Mouse (Mus musculus): ENCODE results near the gene Nkx1-1. TPM values are rescaled to one million over a fixed set of nuclear protein-coding genes. Genes with fewer than 3 reads are reported as not detected.

Gene Nkx1-1
- polyA plus RNA-seq, 1 experiment, result not detected

DNA sequence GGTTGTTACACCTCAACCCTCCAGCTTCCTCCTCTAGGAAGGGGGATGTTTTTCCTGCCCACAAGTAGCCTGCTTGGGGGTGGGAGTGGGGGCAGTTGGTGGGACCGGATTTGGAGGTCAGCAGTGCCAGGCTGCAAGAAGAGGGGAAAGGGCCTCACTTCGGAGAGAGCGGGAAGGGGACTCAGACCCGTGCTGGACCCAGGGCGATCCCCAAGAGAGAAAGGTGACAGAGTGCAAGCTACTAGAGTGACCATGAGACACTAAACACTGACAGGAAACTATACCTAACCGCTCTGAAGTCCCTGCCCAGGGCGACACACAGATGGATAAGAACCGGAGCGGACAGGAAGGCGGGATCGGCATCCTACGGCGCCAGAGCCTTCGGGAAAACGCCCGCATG, 3.7 kb downstream of the Nkx1-1 start:
- no peak for DNase-seq (ENCODE audit: low read depth, low spot score)
- 8% methylated on average over 16 of the region's 16 CpGs for WGBS

DNA sequence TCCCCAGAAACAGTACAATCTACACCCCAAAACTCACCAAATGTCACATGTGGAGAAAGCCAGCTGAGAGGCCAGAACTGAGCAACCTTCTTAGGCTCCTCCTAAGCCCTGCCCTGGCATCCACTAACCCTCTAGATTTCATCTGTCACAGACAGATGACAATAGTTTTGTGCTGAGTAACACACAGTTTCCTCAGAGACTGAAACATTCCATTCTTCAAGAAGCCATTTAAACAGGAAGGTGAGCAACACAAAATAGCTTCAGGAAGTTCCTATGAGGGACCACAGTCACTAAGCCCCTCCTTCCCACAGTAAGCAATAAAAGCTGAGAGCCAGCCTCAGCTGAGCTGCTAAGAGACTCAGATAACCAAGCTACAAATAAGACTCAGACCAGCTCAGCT, 6.3 kb downstream of the Nkx1-1 start:
- DNase-seq (ENCODE audit: low read depth, low spot score), result no peak

DNA sequence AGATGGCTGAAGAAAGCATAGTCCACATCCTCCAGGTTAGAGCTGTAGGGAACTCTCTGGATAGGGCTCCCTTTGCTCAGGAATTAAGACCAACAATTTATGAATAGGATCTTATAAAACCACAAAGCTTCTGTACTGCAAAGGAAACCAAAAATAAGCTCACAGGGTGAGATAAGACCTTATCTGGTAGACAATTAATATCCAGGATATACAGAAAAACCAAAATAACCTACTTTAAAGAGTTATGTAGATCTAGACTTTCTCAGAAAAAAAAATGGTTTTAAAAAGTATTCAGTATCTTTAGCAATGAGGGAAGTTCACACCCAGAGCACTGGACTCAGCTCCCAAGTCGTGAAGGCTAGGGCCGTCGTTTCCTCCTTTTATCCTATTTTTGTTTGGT, 13.5 kb downstream of the Nkx1-1 start:
- no peak for DNase-seq (ENCODE audit: low read depth, low spot score)
- WGBS, result 45% methylated on average over 3 of the region's 3 CpGs

DNA sequence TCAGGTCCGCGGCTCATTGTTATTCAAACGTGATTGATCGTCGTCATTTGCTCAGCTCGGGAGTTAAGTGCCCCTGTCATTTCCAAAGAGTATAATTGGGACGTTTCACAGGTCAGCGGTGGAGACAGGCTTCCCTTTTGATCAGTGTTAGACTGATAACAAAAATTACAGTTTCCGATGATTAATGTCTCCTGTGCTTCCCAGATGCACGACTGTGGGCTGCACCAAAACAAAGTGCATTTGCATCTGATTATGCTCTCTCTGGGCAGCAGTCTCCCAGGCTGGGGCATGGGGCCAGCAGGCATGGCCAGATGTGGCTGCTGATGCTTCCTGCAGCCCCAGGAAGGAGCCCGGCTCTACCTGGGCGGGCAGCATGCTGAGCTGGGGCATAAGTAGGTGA, 33.0 kb downstream of the Nkx1-1 start:
- whole genome bisulfite sequencing, result 76% methylated on average over 12 of the region's 12 CpGs
- no peak for DNase-seq (ENCODE audit: low read depth, low spot score)

DNA sequence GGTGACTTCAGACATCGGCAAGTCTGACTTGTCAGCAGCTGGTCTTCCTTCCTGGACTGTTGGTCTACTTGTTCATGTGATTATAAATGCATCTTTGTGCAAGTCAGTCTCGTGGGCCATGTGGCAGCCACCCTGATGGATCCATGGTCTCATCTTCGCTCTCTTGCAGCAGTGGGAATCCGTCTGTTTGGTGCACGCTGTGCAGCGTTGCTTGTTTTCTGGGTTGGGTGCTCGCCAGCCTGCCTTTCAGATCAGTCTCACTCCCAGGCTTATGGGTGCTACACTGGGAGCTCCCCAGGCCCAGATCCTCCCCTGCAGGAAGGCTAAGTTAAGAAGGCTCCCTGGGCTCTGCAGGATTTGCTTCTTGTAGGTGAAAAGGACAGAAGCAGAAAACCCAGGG, 36.9 kb downstream of the Nkx1-1 start:
- DNase-seq (ENCODE audit: low read depth, low spot score), result no peak
- WGBS, result 86% methylated on average over 7 of the region's 7 CpGs

DNA sequence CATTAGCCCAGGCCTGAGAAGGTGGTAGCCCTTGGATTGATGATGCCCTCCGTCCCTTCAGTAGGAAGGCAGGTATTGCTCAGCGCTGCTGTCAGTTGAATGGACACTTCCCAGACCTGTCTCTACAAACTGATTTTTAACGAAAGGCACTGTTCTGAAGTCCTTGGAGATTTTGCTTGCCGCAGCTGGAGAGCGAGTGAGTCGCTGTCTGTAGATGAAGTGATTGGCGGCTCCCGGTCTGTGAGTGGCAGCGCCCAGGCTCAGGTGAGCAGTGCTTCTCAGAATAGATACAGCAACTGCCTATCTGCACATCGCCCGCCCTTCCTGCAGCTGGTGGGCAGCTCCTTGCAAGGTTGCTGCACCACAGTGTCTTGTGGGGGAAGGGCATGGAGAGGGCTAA, 38.1 kb downstream of the Nkx1-1 start:
- no peak for DNase-seq (ENCODE audit: low read depth, low spot score)
- WGBS, result 95% methylated on average over 11 of the region's 11 CpGs

DNA sequence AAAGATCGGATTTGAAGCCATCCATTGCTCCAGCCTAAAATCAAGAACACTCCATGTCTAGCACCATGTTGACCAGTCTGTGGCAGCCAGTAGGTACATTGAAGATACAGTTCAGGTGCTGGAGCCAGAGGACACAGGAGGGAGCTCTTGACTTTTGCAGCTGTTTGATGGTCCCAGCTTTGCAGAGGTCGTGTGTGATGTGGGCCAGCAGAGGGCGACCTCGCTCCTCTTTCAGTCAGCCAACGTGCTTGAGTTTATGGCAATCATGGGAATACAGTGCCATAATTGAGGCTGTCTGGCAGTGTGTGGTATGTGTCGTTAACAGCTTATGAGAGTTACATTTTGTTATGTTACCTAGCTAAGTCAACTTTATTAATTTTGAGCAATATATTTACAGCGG, 40.0 kb downstream of the Nkx1-1 start:
- DNase-seq (ENCODE audit: low read depth, low spot score), result peak; percentile 32
- WGBS, result 20% methylated on average over 7 of the region's 7 CpGs

DNA sequence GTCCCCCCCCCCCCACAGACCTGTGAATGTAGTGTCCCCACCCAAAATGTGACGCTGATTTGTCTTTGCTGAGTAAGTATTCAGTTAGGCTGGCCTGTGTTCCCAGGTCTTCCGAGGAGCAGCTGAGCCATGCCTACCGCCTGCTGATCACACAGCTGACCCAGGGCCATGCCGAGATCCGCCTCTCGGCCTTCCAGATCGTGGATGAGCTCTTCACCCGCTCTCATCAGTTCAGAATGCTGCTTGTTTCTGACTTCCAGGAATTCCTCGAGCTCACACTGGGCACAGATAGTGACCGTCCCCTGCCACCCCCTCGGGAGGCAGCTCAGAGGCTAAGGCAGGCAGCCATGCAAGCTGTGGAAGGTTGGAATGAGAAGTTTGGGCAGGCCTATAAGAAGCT, 46.2 kb downstream of the Nkx1-1 start:
- DNase-seq (ENCODE audit: low read depth, low spot score), result no peak
- 89% methylated on average over 11 of the region's 11 CpGs for WGBS

Other genes with a start within 250 kb of the Nkx1-1 start
- gene Spon2, start 215.5 kb downstream of the Nkx1-1 start, polyA plus RNA-seq (2012; rRNA removed), result 53.9 and 56.0 TPM in 2 replicates
- gene Ctbp1, start 159.0 kb downstream of the Nkx1-1 start, polyA plus RNA-seq (2012; rRNA removed), result 276 and 349 TPM in 2 replicates
- 104 and 125 TPM in 2 replicates for gene Maea, start 98.5 kb downstream of the Nkx1-1 start, polyA plus RNA-seq (2012; rRNA removed)
- gene Uvssa, start 55.4 kb downstream of the Nkx1-1 start, polyA plus RNA-seq (2012; rRNA removed), result 0.98 and 4.4 TPM in 2 replicates
- 23.5 and 24.4 TPM in 2 replicates for gene Fam53a, start 195.7 kb upstream of the Nkx1-1 start, polyA plus RNA-seq (2012; rRNA removed)
- 0.38 and 0.56 TPM in 2 replicates for gene Gm9903, start 195.9 kb upstream of the Nkx1-1 start, polyA plus RNA-seq (2012; rRNA removed)
- gene Slbp, start 218.6 kb upstream of the Nkx1-1 start, polyA plus RNA-seq (2012; rRNA removed), result 21.6 and 28.8 TPM in 2 replicates
- gene Tacc3, start 224.2 kb upstream of the Nkx1-1 start, polyA plus RNA-seq (2012; rRNA removed), result 28.5 and 28.7 TPM in 2 replicates
- gene Tmem129, start 224.4 kb upstream of the Nkx1-1 start, polyA plus RNA-seq (2012; rRNA removed), result 31.2 and 41.7 TPM in 2 replicates

All from large intestine, adult 2 months (tissue).